Mouse (Mus musculus): ENCODE measurements around the gene Hic2. TPM values are rescaled to one million over a fixed set of nuclear protein-coding genes. Genes with fewer than 3 reads are reported as not detected.

Gene Hic2
- 1 to 10 TPM; 1.8 to 2.6 TPM for polyA plus RNA-seq (2017; shearing (Covaris generic))

DNA sequence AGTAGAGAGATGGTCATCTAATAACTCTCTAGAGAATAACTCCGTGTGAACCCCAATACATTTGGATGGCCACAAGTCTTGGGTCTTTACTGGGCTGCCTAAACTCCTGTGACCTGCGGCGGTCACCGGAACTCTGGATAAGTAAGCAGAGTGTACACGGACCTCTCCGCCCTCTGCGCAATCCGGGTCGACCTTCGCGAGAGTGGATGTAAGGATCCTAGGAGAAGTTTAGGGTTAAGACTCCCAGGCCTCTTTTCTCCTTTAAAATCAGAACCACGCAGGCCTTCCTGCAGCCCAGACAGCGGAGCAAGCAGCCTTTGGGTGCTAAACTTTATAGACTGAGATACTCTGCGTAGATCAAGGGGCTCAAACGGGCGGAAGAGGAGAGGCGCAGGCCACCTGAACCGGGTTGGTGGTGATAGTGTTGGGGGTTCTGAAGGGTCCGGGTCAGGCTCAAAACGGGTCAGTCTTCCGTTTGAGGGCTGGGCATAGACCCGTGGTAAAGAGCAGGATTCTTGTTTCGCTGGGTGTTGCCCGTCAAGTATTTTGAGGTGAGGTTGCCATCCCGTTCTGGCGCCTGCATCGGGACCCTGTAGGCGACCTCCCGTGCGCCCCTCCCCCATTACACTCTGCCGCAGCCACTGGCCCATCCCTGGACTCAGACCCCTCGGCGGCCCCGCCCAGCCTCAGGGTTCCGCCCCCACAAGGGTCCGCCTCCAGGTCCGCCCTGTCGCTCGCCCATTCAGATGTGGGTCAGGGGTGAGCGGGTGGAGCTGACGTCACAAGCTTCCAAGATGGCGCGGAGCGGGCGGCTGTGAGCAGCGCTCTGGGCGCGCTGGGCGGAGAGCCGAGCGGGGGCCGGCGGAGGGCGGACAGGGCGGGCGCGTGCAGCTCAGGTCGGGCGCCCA lies at the start of gene Hic2:
TSS of gene Hic2 (plus strand) at position 779 of the 908 bp plus-strand sequence.

DNA sequence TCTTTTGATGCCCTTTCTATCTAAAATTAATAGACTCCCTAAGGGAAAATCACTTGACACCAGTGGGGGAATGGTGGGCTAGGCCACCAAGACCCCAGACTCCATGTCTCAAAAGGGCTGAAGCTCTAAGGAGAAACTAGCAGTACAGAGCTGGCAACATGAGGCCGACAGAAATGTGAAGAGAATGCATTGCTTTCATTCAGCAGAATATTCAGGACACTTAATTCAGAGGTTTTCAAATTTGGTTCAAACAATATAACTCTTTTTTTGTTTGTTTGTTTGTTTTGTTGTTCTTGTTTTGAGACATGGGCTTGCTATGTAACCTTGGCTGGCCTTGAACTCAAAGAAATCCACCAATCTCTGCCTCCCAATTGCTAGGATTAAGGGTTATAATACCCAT lies 30.8 kb upstream of the Hic2 start, which contains the start of gene Ube2l3:
TSS of gene Ube2l3 (minus strand) at position 101 of the 400 bp plus-strand sequence.

DNA sequence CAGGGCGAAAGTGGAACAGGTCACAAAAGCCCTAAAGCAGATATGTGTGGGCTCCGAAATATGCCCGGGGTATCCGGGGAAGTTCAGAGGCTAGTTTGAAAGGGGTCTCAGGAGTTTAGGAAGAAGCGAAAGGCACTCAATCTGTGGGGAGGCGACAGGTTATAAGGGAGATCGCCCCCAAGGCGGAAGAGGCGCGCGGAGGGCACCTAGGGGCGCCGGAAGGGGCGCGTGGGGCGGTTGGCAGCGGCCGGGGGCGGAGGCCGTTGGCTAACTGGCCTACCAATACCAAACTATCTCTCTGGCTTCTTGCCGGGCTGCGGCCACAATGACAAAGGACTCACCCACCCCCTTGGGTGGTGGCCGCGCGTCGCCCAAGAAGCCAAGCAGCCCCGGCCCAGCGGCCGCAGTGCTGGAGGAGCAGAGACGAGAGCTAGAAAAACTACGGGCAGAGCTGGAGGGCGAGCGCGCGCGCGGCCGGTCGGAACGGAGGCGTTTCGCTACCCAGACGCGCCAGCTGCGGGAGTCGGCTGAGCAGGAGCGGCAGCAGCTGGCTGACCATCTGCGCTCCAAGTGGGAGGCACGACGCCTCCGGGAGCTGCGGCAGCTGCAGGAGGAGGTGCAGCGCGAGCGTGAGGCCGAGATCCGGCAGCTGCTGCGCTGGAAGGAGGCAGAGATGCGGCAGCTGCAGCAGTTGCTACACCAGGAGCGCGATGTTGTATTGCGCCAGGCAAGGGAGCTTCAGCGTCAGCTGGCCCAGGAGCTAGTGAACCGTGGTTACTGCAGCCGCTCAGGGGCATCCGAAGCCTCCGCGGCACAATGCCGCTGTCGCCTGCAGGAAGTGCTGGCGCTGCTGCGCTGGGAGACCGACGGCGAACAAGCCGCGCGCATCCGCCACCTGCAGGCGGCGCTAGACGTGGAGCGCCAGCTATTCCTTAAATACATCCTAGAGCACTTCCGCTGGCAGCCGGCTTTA lies 24.7 kb upstream of the Hic2 start, which contains the start of gene Rimbp3:
TSS of gene Rimbp3 (plus strand) at position 215 of the 973 bp plus-strand sequence.

DNA sequence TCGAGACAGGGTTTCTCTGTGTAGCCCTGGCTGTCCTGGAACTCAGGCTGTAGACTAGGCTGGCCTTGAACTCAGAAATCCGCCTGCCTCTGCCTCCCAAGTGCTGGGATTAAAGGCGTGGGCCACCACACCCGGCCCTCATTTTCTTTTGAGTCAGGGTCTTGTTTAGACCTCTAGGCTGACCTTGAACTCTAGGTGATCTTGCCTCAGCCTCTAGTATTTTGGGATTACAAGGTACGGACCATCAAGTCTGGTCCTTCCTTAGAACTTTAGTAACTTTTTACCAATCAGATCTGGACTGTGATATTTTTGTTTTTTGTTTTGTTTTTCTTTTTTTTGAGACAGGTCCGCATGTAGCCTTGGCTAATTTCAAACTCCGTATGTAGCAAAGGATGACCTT lies 42.3 kb downstream of the Hic2 start, which contains the start of gene Tmem191c:
TSS of gene Tmem191c (plus strand) at position 357 of the 400 bp plus-strand sequence.

Other genes starting within 250 kb of the Hic2 start
- 10 to 100 TPM in 1 of 2 experiments, 1 to 10 TPM in 1; 3.4 to 10.1 TPM for gene Ypel1, start 163.9 kb upstream of the Hic2 start, polyA plus RNA-seq (2017; shearing (Covaris generic))
- 100 to 1,000 TPM; 210 to 226 TPM for gene Ppil2, start 122.3 kb upstream of the Hic2 start, polyA plus RNA-seq (2017; shearing (Covaris generic))
- gene 2610318N02Rik, start 108.4 kb upstream of the Hic2 start, polyA plus RNA-seq (2017; shearing (Covaris generic)) = 1 to 10 TPM; 1.5 to 3.5 TPM
- gene Sdf2l1, start 101.2 kb upstream of the Hic2 start, polyA plus RNA-seq (2017; shearing (Covaris generic)) = 10 to 100 TPM; 33.7 to 37.7 TPM
- gene Ydjc, start 89.0 kb upstream of the Hic2 start, polyA plus RNA-seq (2017; shearing (Covaris generic)) = 10 to 100 TPM in 1 of 2 experiments, 1 to 10 TPM in 1; 9.6 to 14.8 TPM
- gene Ccdc116, start 86.3 kb upstream of the Hic2 start, polyA plus RNA-seq (2017; shearing (Covaris generic)) = 1 to 10 TPM; 1.0 to 1.2 TPM
- gene Ube2l3, start 30.9 kb upstream of the Hic2 start, polyA plus RNA-seq (2017; shearing (Covaris generic)) = 100 to 1,000 TPM; 236 to 280 TPM
- gene Rimbp3, start 25.0 kb upstream of the Hic2 start, polyA plus RNA-seq (2017; shearing (Covaris generic)) = not detected
- 100 to 1,000 TPM; 155 to 170 TPM for gene Tmem191c, start 42.5 kb downstream of the Hic2 start, polyA plus RNA-seq (2017; shearing (Covaris generic))
- gene Serpind1, start 97.8 kb downstream of the Hic2 start, polyA plus RNA-seq (2017; shearing (Covaris generic)) = under 1 TPM in 1 of 2 experiments, not detected in 1; 0.25 TPM
- 10 to 100 TPM; 18.5 to 19.4 TPM for gene Snap29, start 172.4 kb downstream of the Hic2 start, polyA plus RNA-seq (2017; shearing (Covaris generic))
- 10 to 100 TPM; 61.4 to 67.6 TPM for gene Pi4ka, start 172.7 kb downstream of the Hic2 start, polyA plus RNA-seq (2017; shearing (Covaris generic))
- gene Crkl, start 218.4 kb downstream of the Hic2 start, polyA plus RNA-seq (2017; shearing (Covaris generic)) = 10 to 100 TPM; 80.2 to 80.8 TPM